Mouse (Mus musculus) E14TG2a.4 (cell line): Measurements from ENCODE around the gene Ifnar2.

Source experiments
- CTCF ChIP-seq: conservative IDR thresholded peaks from 2 replicates; pipeline ENCODE4 v1.5.1; 2014; ENCODE audit warnings: low read length
- POU5F1 ChIP-seq: IDR thresholded peaks from 2 replicates; pipeline ENCODE4 v1.6.1; 2014; ENCODE audit warnings: low read length, borderline replicate concordance

- TF ChIP-seq CTCF (no peak), POU5F1 (no peak)
Measured at GRCm38 (mm10) chr16:91352749-91353148, 19.8 kb upstream of the Ifnar2 start.
